11 mouse cellular contexts compared by ENCODE assay signal in the genomic region with DNA sequence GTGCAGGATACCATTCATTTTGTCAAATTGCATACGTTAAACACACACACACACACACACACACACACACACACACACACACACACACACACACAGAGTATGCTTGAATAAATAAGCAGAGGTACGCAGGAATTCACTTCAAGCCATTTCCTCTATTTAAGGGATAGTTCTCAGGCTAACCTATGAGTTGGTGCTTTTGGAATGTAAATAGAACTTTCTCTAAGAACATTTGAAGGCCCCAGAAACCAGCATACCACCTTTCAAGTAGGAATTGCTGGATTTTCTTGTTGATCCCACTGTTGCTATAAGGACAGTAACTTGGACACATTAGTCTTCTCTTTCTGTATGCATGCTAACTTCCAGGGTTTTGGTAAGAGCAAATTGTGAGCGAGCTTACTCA.
"Had no signal": no experiment of that assay in that cellular context is flagged by ENCODE, and none has a peak within 500 bp of the region (broad histone marks: within the 10 kb centered on the region; RNA-seq: fewer than 3 reads in every experiment).

No protein-coding gene starts in this region.

- H3K9ac ChIP-seq: limb, embryonic 12.5 days; liver, embryonic 13.5 days; liver, postnatal 0 days; midbrain, embryonic 13.5 days had no signal

- H3K27me3 ChIP-seq: limb, embryonic 12.5 days; liver, embryonic 13.5 days; midbrain, embryonic 13.5 days had no signal

- H3K4me1 ChIP-seq: limb, embryonic 12.5 days; liver, embryonic 13.5 days; midbrain, embryonic 13.5 days had no signal

- H3K36me3 ChIP-seq: limb, embryonic 12.5 days; liver, embryonic 13.5 days; midbrain, embryonic 13.5 days had no signal

- H3K27ac ChIP-seq: limb, embryonic 12.5 days; liver, embryonic 13.5 days; midbrain, embryonic 13.5 days had no signal

- H3K4me2 ChIP-seq: limb, embryonic 12.5 days; liver, embryonic 13.5 days; midbrain, embryonic 13.5 days had no signal

- DNase-seq: kidney, adult 18-20 months; kidney, postnatal 10 days; kidney, postnatal 4 days; liver; liver, embryonic 13.5 days; liver, postnatal 0 days; right cerebral cortex, adult 18-20 months; right cerebral cortex, postnatal 25 days; thymus, postnatal 36 days had no signal

- H3K4me3 ChIP-seq: limb, embryonic 12.5 days; liver, embryonic 13.5 days; midbrain, embryonic 13.5 days had no signal

- ATAC-seq: liver, postnatal 0 days; midbrain, embryonic 13.5 days had no signal

- H3K9me3 ChIP-seq: limb, embryonic 12.5 days; liver, embryonic 13.5 days; midbrain, embryonic 13.5 days had no signal
